Mouse (Mus musculus) G1E (cell line): ENCODE measurements at regions not wholly inside any gene's neighbourhood (a gene's known extent, or its start where the extent isn't known, plus 50 kb on each side); places are given as distances from the start of the nearest gene placed in this dataset.

Experiments
- CTCF ChIP-seq: IDR thresholded peaks from 2 replicates; pipeline ENCODE4 v1.5.1; 2012; ENCODE audit warnings: low read depth, low read length, inconsistent platforms, mixed read lengths
- GATA1 ChIP-seq: IDR thresholded peaks from 2 replicates; pipeline ENCODE4 v1.6.1; 2012; ENCODE audit warnings: borderline replicate concordance, low read length, inconsistent platforms, mixed read lengths
- TAL1 ChIP-seq: conservative IDR thresholded peaks from 2 replicates; pipeline ENCODE4 v1.6.1; 2012; ENCODE audit warnings: low read depth, low read length, inconsistent platforms, mixed read lengths

GRCm38 (mm10) chr10:19195676-19196075 lies 160.7 kb upstream of the Olig3 start:
- TF ChIP-seq TAL1 (no peak), CTCF (no peak), GATA1 (no peak)
